Mouse (Mus musculus): ENCODE results near the gene Polr3h.

DNA sequence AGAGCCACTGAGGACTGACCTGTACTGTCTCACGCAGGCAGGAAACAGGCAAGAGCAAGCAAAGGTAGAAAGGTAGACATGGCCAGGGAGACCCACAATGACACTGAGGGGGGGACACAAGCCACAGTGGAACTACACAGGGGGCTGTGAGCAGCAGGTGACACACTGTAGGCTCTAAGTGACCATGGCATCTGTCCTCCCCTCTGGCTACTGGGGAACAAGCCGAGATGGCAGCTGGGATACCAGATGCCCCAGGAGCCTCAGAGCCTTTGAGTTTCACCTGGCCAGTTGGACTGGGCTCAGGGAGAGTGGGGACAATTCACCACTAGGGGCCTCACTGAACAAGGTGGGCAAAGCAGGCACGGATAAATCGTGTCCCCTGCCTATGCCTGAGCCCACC, 26.3 kb upstream of the Polr3h start:
- TF ChIP-seq POLR2A (IDR thresholded peaks at IDR 0.05; ENCODE audit: low read depth, low read length) (no peak), CTCF (IDR thresholded peaks at IDR 0.05; ENCODE audit: extremely low read depth, insufficient read length, insufficient replicate concordance, low read depth, low read length) (no peak)
